Mouse (Mus musculus): ENCODE measurements around the gene Cmtm2b.
"Not testable (repeated sequence)": the region's sequence is repeated elsewhere in the genome, so short reads cannot be mapped to it uniquely, and the experiment has no call there.

Cmtm2b gene

DNA sequence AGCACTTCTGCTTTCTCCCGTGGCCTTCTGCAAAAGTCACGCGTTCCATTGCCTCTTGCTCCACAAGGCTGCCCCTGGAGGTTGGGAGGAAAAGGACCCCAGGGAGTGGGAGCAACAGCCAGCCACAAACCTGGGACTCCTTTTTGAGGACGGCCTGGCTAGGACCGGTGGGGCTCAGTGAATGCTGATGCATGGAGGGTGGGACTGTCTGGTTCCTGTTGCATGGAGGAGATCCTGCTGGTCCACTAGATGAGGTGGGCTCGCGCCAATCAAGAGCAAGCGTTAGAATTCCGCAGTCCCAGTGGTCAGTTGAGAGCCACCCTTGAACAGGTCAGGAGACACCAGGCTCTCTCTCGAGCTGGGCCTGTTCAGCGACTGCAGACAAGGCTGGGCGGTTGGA lies at the start of gene Cmtm2b:
TSS of gene Cmtm2b (plus strand) at position 301 of the 400 bp plus-strand sequence.
- DNase-seq (ENCODE audit: low read depth) = not testable (repeated sequence)

- not testable (repeated sequence) for DNase-seq (ENCODE audit: low read depth)
These were observed 28.9 kb upstream of the Cmtm2b start, which contains the start of gene Cmtm2a for GRCm38 (mm10) chr8:104293081-104293480. Cmtm2a (minus strand) TSS chr8:104293181.

DNA sequence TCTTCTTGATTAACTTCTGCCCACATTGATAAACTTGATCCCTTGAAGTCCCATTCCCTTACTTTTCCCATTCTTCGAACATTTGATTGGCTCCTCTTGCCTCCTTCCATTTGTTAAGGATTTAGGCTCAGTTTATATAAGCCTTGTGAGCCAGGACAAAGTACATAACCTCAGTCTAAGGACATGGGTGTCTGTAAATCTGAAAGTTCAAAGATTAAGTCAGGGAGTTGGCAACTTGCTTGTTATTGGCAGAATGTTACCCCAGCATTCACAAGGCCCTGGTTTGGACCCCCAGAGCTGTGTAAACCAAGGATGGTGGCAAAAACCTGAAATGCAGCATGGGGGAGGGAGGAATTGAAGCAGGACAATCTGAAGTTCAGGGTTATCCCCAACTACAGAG lies 27.6 kb upstream of the Cmtm2b start:
- no peak for DNase-seq (ENCODE audit: low read depth)

DNA sequence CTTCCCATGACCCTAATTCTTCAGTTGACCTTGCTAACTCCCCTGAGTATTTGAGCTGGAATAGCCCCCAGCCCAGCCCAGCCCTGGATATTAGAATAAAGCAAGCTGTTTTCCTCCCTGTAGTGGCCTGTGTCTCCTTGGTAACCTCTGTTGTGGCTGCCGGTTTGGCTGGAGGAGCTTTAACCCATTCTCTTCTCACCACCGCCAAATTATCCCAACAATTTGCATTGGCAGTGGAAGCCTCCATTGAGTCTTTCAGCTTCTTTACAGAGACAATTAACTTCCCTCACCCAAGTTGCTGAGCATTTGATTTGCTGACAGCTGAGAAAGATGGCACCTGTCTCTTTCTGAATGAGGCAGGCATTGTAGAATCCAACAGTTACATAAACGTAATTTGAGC lies 20.5 kb upstream of the Cmtm2b start:
- not testable (repeated sequence) for DNase-seq (ENCODE audit: low read depth)

- not testable (repeated sequence) for DNase-seq (ENCODE audit: low read depth)
These were observed 19.5 kb upstream of the Cmtm2b start for GRCm38 (mm10) chr8:104302536-104302935.

GRCm38 (mm10) chr8:104304962-104305361 lies 17.1 kb upstream of the Cmtm2b start:
- DNase-seq (ENCODE audit: low read depth) = no peak

DNA sequence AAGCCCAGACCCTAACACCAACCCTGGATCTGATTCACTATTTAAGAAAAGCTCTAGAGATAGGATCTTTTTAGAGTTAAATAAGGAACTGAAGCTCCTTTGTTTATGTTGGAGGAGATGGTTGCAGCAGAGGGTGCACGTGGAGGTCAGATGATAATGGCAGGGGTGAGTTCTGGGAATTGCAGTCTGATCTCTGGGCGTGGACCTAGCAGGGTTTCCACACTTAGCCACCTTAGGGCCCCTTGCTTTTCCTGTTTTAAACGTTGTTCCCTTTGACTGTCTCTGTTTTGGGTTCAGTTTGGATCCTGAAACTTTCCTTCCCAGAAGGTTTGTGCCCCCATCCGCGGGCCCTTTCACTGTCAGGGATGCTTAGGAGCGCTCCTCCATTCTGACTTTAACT lies 13.7 kb upstream of the Cmtm2b start:
- DNase-seq (ENCODE audit: low read depth) = not testable (repeated sequence)

GRCm38 (mm10) chr8:104309441-104310155 lies 12.4 kb upstream of the Cmtm2b start, which contains the start of the genes Gm45711 and Cmtm1:
Gm45711 (minus strand) TSS chr8:104310081.
Cmtm1 (minus strand) TSS chr8:104310145.
- not testable (repeated sequence) for DNase-seq (ENCODE audit: low read depth)

DNA sequence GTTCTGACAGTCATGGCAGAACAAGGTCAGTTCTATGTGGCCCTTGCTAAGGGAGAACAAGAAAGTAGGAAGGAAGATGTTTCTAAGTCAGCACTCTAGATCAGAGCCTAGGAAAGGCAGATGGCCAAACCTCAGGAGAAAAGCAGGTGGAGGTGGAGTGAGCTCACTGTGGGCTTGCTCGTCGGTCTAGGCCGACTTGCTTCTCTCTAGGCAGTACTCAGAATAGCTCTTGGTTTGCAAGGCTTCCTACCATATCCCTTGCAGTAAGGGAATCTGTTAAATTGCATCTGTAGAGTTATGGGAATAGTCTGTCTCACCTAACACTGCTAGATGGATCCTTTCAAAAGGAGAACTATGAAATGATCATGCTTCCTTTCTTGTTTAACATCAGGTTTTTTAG lies 10.0 kb upstream of the Cmtm2b start:
- not testable (repeated sequence) for DNase-seq (ENCODE audit: low read depth)

- no peak for DNase-seq (ENCODE audit: low read depth)
These were observed 8.7 kb upstream of the Cmtm2b start for GRCm38 (mm10) chr8:104313311-104313710.

DNA sequence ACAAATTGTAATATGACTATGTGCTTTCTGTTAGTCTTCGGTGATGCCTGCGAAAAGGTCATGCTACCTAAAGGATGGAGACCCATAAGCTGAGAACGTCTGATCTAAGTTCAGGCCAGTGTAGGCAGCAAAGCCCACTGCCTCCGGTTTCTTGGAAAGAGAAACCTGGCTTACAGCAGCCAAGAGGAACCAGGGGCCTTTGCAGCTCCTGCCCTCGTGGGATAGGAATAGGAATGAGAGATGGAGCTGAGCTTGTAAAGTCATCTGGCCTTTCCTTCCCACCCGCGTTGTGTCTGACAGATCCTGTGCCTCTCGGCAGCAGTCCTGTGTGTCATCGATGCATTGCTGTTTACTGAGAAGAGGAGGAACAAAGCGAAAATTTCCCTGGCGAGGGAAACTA lies 763 bp upstream of the Cmtm2b start, which contains the start of gene Gm11020:
TSS of gene Gm11020 (plus strand) at position 301 of the 400 bp plus-strand sequence.
- DNase-seq (ENCODE audit: low read depth) = not testable (repeated sequence)

DNA sequence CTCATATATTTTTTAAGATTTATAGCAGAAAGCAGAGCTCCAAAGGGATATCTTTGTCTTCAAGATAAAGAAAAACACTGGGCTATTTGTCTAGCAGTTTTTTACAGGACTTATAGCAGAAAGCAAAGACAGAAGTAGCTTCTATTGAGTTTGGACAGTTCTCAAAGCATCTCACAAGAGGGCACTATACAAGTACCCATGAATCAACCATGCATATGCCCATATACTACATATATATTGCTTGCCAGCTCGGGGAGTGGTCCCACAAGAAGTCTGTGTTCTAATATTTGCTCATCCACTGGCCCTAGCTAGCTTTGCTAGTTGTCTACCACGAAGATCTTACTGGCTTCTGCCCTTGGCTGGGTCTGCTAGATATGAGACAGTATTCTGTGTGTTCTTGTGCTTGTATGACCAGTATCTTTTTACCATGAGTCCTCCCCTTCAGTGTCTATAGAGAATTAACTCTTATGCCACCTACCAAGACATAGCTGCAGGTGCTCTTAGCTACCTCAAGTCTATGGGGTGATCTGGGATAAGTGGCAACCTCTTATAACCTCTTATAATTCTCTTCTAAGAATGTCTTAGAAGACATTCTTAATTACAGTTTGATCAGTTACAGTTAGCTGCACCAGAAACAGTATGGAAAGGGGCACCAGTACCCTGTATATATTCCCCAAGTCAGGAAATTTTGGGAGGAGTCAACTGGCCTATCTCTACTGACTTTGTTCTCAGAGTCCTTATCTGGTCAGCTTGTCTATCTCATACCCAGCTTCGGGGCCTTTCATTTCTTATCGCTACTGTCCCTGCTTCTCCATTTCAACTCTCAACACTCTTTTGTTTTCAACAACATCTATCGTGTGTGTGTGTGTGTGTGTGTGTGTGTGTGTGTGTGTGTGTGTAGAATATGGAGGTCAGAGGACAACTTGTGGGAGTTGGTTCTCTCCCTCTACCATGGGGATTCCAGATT lies 10.9 kb downstream of the Cmtm2b start:
- no peak for DNase-seq (ENCODE audit: low read depth)

- DNase-seq (ENCODE audit: low read depth) = no peak
These were observed 11.8 kb downstream of the Cmtm2b start for GRCm38 (mm10) chr8:104333786-104334185.

- DNase-seq (ENCODE audit: low read depth) = no peak
These were observed 12.2 kb downstream of the Cmtm2b start for GRCm38 (mm10) chr8:104334196-104334595.

GRCm38 (mm10) chr8:104336806-104337205 lies 14.8 kb downstream of the Cmtm2b start:
- DNase-seq (ENCODE audit: low read depth) = no peak

DNA sequence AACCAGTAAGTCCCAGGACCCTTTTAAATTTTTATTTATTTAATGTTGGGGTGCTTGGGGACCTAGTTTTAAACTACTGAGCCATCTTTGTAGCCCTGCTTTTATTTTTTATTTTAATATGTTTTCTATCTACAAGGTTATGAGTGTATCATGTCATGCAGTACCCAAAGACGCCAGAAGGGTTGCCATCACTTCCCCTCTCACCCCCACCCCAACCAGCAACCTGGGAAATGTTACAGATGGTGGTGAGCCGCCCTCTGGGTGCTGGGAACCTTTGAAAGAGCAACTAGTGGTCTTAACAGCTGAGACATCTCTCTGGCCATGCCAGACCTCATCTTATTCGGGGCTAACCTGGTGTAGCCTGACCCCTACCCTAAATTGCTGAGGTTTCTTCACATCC lies 15.9 kb downstream of the Cmtm2b start:
- no peak for DNase-seq (ENCODE audit: low read depth)

DNA sequence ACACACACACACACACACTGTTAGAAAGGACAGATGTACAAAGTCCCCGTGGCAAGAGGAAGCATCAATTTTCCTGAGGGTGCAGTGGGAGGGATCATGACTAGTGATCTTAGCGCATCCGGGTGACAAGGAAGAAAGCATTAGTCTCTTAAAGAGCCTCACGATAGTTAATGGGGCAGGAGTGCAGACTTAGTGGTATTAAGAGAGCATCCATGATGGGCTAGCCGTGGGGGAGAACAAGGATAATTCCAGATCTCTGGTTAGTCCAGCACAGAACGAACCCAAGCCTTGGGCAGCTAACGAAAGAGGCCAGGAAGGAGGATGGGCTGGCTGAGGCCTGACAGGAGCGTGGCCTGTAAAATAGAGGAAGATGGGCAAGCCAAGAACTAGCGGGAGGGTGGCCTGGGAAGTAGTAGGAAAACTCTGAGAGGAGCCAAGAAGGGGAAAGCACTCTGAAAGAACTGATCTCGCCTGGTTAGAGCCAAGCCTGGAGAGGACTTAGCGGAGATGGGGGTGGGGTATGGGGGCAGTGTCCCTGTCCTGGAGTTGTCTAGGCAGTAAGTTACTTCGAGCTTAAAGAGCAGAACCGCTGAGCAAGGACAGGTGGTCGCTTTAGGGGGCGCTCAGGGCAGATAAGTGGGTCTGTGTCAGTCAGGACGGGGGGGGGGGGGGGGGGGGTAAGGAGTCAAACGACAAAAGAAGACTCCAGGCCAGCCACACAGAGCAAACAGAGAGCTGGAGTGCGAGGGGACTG lies 17.4 kb downstream of the Cmtm2b start, which contains the start of gene Cmtm3:
TSS of gene Cmtm3 (plus strand) at position 182 of the 754 bp plus-strand sequence.
- DNase-seq (ENCODE audit: low read depth) = no peak

DNA sequence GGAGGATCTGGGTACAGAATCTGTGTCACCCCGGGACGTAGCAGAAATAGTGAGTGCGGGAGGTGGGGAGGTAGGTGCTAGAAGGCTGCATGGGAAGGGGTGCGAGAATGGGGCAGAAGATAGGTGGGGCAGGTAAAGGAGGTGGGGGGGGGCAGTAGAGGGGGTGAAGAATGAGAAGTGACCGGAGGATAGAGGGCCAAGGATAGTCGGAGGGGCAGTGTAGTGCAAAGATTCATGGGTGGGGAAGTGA lies 17.9 kb downstream of the Cmtm2b start:
- DNase-seq (ENCODE audit: low read depth) = no peak

DNA sequence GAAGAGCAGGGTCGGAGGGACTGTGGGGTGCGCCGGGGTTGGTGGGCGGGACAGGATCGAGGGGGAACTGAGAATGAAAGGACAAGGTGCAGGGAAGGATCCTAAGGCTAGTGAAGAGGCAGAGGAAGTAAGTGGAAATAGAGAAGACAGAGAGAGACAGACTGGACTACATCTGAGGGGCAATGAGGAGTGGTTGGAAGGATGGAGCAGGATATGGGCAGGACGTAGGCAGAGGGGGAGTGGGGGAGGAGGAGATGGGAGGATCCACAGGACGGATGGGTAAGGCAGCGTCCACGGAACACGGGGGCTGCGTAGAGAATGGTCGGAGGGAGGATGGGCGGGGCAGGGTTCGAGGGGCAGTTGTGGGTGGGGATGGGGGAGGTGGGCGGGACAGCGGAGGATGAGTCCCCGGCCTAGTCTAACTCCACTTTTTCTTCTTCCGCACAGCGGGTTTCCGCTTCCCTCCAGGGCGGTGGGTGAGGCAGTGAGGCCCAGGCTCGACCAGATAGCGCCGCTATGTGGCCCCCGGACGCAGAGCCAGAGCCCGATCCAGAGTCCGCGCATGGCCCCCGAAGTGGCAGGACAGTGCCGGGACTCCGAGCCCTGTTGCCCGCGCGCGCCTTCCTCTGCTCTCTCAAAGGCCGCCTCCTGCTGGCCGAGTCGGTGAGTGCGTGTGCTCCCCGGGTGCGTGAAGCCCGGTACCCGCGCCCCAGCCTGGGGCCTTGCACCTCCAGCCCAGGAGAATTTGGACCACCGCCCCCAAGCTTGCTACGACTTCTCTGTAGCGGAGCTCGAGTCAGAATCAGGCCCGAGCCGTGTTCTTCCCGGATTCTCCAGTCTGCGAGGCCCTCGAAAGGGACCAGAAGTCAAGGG lies 18.4 kb downstream of the Cmtm2b start:
- DNase-seq (ENCODE audit: low read depth) = peak; percentile 58

DNA sequence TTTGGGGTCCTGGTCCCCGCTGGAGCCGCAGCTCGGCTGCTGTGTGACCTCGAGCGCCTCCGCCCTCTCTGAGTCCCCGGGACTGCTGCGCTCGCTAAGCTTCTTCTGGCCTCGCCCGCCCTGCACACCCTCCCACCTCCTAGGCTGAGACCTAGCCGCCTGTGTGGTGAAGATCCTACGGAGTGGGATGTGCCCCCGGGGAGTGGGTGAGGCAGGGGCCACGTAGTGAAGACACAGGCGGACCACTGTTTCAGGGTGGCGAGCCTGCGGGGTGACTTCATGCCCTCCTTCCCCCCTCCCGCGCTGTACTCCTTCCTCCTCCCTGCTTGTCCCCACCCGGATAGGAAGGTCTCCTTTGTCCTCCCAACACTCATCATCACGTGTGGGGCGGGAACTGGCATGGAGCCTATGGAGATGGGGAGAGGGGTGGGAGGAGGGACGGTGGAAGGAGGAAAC lies 19.1 kb downstream of the Cmtm2b start:
- DNase-seq (ENCODE audit: low read depth) = no peak

DNA sequence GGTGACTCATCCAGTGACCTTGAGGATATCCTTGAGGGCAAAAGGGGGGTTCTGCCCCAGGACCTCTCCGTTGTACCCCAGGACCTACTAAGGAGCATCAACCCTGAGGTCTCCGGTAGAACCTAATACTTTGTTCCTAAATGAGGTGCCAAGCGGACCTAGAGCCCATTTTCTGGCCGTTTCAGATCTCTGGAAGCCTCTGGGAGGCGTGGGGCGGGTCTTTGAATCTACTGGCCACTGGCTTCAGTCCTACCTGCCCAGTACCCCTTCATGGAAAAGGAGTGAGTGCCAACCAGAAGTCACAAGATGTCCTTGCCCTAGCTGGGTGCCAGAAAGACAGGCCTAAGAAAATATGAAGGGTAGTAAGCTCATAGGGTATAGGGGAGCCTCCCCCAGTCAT lies 19.6 kb downstream of the Cmtm2b start:
- no peak for DNase-seq (ENCODE audit: low read depth)
